ENCODE assay signal across 8 mouse cellular contexts in the genomic region with DNA sequence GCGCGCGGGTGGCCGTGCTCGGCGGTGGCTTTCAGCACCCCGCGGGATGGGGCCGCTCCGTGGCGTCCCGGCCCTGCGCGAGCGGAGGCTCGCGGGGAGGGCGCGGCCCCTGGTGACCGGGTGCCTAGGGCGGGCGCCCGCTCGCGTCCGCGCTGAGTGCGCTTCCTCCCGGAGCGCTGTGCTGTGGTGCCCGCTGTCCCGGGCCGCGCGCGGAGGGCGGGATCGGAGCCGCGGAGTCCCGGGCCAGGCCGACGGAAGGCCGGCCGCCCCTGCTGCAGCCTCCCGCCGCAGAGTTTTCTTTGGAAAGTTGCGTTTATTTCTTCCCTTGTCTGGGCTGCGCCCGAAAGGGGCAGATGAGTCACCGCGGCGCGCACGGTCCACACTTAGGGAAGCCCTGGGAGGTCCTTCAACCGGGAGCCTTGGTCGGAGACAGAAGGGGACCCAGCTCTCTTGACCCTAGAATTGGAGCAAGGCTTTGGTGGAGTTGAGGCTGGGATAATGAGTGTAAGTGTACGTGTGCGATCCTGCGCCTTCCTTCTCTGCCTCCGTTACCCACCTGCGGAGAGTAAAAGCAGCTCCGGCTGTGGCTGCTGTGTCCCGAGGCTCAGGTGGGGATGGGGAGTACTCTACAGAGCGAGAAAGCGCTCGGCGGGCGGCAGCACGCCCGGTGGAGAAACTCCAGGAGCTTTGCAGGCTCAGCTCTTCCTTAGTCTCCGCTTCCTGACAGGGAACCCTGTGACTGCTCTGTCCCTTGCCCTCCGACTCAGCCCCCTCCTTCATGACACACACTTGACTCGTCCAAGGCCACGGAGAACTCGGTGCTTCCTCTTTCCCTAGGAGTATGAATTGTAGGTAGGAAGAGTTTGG. TPM values are rescaled to one million over a fixed set of nuclear protein-coding genes. Genes with fewer than 3 reads are reported as not detected.
DNase-seq lines count a peak whose midpoint lies in the region; ATAC-seq and TF ChIP-seq lines count a peak whose summit lies in the region.

No protein-coding gene starts in this region.

- peak; percentile 49; the same call in 1 of the 2 replicates for ATAC-seq in embryonic facial prominence, embryonic 11.5 days (replicated peaks; ENCODE audit: insufficient number of reproducible peaks, low FRiP score, low TSS enrichment, low read depth)
- peak; percentile 78 for ATAC-seq in hindbrain, embryonic 12.5 days (ENCODE audit: low FRiP score)
- peak; percentile 50 for ATAC-seq in liver, embryonic 15.5 days (ENCODE audit: insufficient read depth)
- ATAC-seq in stomach, postnatal 0 days (ENCODE audit: low FRiP score, low TSS enrichment) = peak; percentile 74
- ATAC-seq in erythroid progenitor cell, adult 5-6 weeks (replicated peaks; ENCODE audit: low FRiP score, poor library complexity, severe bottlenecking) = no peak

- TF ChIP-seq CTCF in E14TG2a.4 (conservative IDR thresholded peaks at IDR 0.05; ENCODE audit: low read length) = no peak
- TF ChIP-seq CTCF in stomach, postnatal 0 days (IDR thresholded peaks at IDR 0.05; ENCODE audit: low read depth) = no peak

- H3K36me3 ChIP-seq in E14TG2a.4 (ENCODE audit: insufficient read depth, low read length) = no peaks in the 10 kb centered on the region
- H3K36me3 ChIP-seq in embryonic facial prominence, embryonic 11.5 days (replicated peaks; ENCODE audit: control insufficient read depth, insufficient read depth, low read depth, low read length) = no peaks in the 10 kb centered on the region
- no peaks in the 10 kb centered on the region for H3K36me3 ChIP-seq in hindbrain, embryonic 12.5 days
- H3K36me3 ChIP-seq in liver, embryonic 15.5 days (replicated peaks) = no peaks in the 10 kb centered on the region
- no peaks in the 10 kb centered on the region for H3K36me3 ChIP-seq in stomach, postnatal 0 days (ENCODE audit: control insufficient read depth, insufficient read depth, low read length)

- no peak overlapping the region for H3K27ac ChIP-seq in embryonic facial prominence, embryonic 11.5 days (replicated peaks; ENCODE audit: low read depth, low read length)
- no peak overlapping the region for H3K27ac ChIP-seq in hindbrain, embryonic 12.5 days
- no peak overlapping the region for H3K27ac ChIP-seq in liver, embryonic 15.5 days (replicated peaks)
- peak overlapping the region; percentile 65 for H3K27ac ChIP-seq in stomach, postnatal 0 days (replicated peaks)

- no peak for TF ChIP-seq EP300 in stomach, postnatal 0 days (optimal IDR thresholded peaks at IDR 0.05)

- peak; percentile 75 to 89 for DNase-seq in adrenal gland, adult (ENCODE audit: inconsistent age in 2 of 2, low spot score in 1 of 2)
- no peak for DNase-seq in adrenal gland, postnatal 4 days (ENCODE audit: low spot score in 2 of 2)
- peak; percentile 42 for DNase-seq in embryonic facial prominence, embryonic 11.5 days (ENCODE audit: low spot score)
- DNase-seq in stomach, postnatal 0 days (ENCODE audit: low spot score) = peak; percentile 59

- peaks cover 84% of the 10 kb centered on the region for H3K27me3 ChIP-seq in E14TG2a.4 (ENCODE audit: insufficient read depth, low read length)
- H3K27me3 ChIP-seq in embryonic facial prominence, embryonic 11.5 days (ENCODE audit: control insufficient read depth, insufficient read depth, low read length) = peaks cover 18% of the 10 kb centered on the region
- H3K27me3 ChIP-seq in hindbrain, embryonic 12.5 days = peaks cover 31% of the 10 kb centered on the region
- H3K27me3 ChIP-seq in liver, embryonic 15.5 days = peaks cover 68% of the 10 kb centered on the region
- no peaks in the 10 kb centered on the region; the same call in 1 of the 2 replicates for H3K27me3 ChIP-seq in stomach, postnatal 0 days (ENCODE audit: control insufficient read depth, insufficient read depth, low read length)

- no peaks in the 10 kb centered on the region for H3K9me3 ChIP-seq in E14TG2a.4 (ENCODE audit: low read length)
- no peaks in the 10 kb centered on the region for H3K9me3 ChIP-seq in embryonic facial prominence, embryonic 11.5 days (replicated peaks; ENCODE audit: control insufficient read depth, low read length)
- no peaks in the 10 kb centered on the region for H3K9me3 ChIP-seq in hindbrain, embryonic 12.5 days (replicated peaks)
- no peaks in the 10 kb centered on the region for H3K9me3 ChIP-seq in liver, embryonic 15.5 days (replicated peaks)
- H3K9me3 ChIP-seq in stomach, postnatal 0 days (ENCODE audit: control insufficient read depth, low read length) = no peaks in the 10 kb centered on the region

- H3K4me2 ChIP-seq in embryonic facial prominence, embryonic 11.5 days (ENCODE audit: low read depth, low read length) = peak overlapping the region; percentile 100
- peak overlapping the region; percentile 90 for H3K4me2 ChIP-seq in hindbrain, embryonic 12.5 days (replicated peaks)
- peak overlapping the region; percentile 77 for H3K4me2 ChIP-seq in liver, embryonic 15.5 days
- H3K4me2 ChIP-seq in stomach, postnatal 0 days (replicated peaks; ENCODE audit: low read depth) = peak overlapping the region; percentile 99

- H3K4me3 ChIP-seq in E14TG2a.4 (replicated peaks; ENCODE audit: low read length) = peak overlapping the region; percentile 89
- peak overlapping the region; percentile 80 for H3K4me3 ChIP-seq in embryonic facial prominence, embryonic 11.5 days (ENCODE audit: low read depth, low read length)
- H3K4me3 ChIP-seq in hindbrain, embryonic 12.5 days = peak overlapping the region; percentile 56
- peak overlapping the region; percentile 63 for H3K4me3 ChIP-seq in liver, embryonic 15.5 days (replicated peaks)
- peak overlapping the region; percentile 69 for H3K4me3 ChIP-seq in stomach, postnatal 0 days (ENCODE audit: low read depth, low read length)

- peaks cover 29% of the 10 kb centered on the region for H3K4me1 ChIP-seq in E14TG2a.4 (replicated peaks; ENCODE audit: low read depth, low read length)
- no peaks in the 10 kb centered on the region; the same call in 1 of the 2 replicates for H3K4me1 ChIP-seq in embryonic facial prominence, embryonic 11.5 days (ENCODE audit: control insufficient read depth, insufficient read depth, low read length)
- H3K4me1 ChIP-seq in hindbrain, embryonic 12.5 days = peaks cover 19% of the 10 kb centered on the region
- peaks cover 23% of the 10 kb centered on the region for H3K4me1 ChIP-seq in liver, embryonic 15.5 days (replicated peaks)
- no peaks in the 10 kb centered on the region for H3K4me1 ChIP-seq in stomach, postnatal 0 days (replicated peaks; ENCODE audit: control insufficient read depth, insufficient read depth)

- under 1% methylated on average over 66 of the region's 76 CpGs for WGBS in embryonic facial prominence, embryonic 11.5 days
- WGBS in hindbrain, embryonic 12.5 days = 1% methylated on average over 76 of the region's 76 CpGs
- WGBS in liver, embryonic 15.5 days (ENCODE audit: insufficient replicate concordance) = under 1% methylated on average over 73 of the region's 76 CpGs
- WGBS in stomach, postnatal 0 days = 1% methylated on average over 62 of the region's 76 CpGs

- H3K9ac ChIP-seq in embryonic facial prominence, embryonic 11.5 days (replicated peaks; ENCODE audit: low read length) = peak overlapping the region; percentile 72
- peak overlapping the region; percentile 69 for H3K9ac ChIP-seq in hindbrain, embryonic 12.5 days
- H3K9ac ChIP-seq in liver, embryonic 15.5 days = peak overlapping the region; percentile 30; the same call in 1 of the 2 replicates
- peak overlapping the region; percentile 69 for H3K9ac ChIP-seq in stomach, postnatal 0 days (ENCODE audit: low read length)

RNA-seq across cellular contexts. Expression of gene Slc45a3, which starts 0.6 kb away (rescaled TPM):
- 10 to 100 TPM; 11.6 to 15.1 TPM for total RNA-seq in adrenal gland, postnatal 4 days (2021)
- polyA plus RNA-seq in embryonic facial prominence, embryonic 11.5 days (2014; fragmentation: Nextera tagmentation; extraction: Ambion mirVana) = 3.8 and 4.6 TPM in 2 replicates
- polyA plus RNA-seq in hindbrain, embryonic 12.5 days (2016; fragmentation: Nextera tagmentation; extraction: Ambion mirVana) = 5.6 and 6.4 TPM in 2 replicates
- polyA plus RNA-seq in liver, embryonic 15.5 days (2015; fragmentation: Nextera tagmentation; extraction: Ambion mirVana) = 2.6 and 3.1 TPM in 2 replicates
- polyA plus RNA-seq in stomach, postnatal 0 days (2015; fragmentation: Nextera tagmentation; extraction: Ambion mirVana) = 18.4 and 23.3 TPM in 2 replicates
- total RNA-seq in erythroid progenitor cell, adult 5-6 weeks (2015; ENCODE audit: low replicate concordance) = 1.1 TPM in 1 of 2 replicates, not detected in the other
- 0.64 TPM in 1 of 2 replicates, not detected in the other for total RNA-seq in erythroid progenitor cell, adult 5-6 weeks (2017; ENCODE audit: low replicate concordance)

RNA-seq across cellular contexts. Expression of gene Elk4, which starts 44.1 kb away (rescaled TPM):
- 100 to 1,000 TPM; 130 to 135 TPM for total RNA-seq in adrenal gland, postnatal 4 days (2021)
- polyA plus RNA-seq in embryonic facial prominence, embryonic 11.5 days (2014; fragmentation: Nextera tagmentation; extraction: Ambion mirVana) = 18.0 and 19.8 TPM in 2 replicates
- 18.5 and 21.7 TPM in 2 replicates for polyA plus RNA-seq in hindbrain, embryonic 12.5 days (2016; fragmentation: Nextera tagmentation; extraction: Ambion mirVana)
- 7.9 and 10.1 TPM in 2 replicates for polyA plus RNA-seq in liver, embryonic 15.5 days (2015; fragmentation: Nextera tagmentation; extraction: Ambion mirVana)
- 13.8 and 14.3 TPM in 2 replicates for polyA plus RNA-seq in stomach, postnatal 0 days (2015; fragmentation: Nextera tagmentation; extraction: Ambion mirVana)
- 143 and 156 TPM in 2 replicates for total RNA-seq in erythroid progenitor cell, adult 5-6 weeks (2015; ENCODE audit: low replicate concordance)
- total RNA-seq in erythroid progenitor cell, adult 5-6 weeks (2017; ENCODE audit: low replicate concordance) = 66.2 and 68.6 TPM in 2 replicates

RNA-seq across cellular contexts. Expression of gene Nucks1, which starts 53.0 kb away (rescaled TPM):
- total RNA-seq in adrenal gland, postnatal 4 days (2021) = 100 to 1,000 TPM; 191 to 192 TPM
- polyA plus RNA-seq in embryonic facial prominence, embryonic 11.5 days (2014; fragmentation: Nextera tagmentation; extraction: Ambion mirVana) = 62.6 and 67.1 TPM in 2 replicates
- 97.4 and 103 TPM in 2 replicates for polyA plus RNA-seq in hindbrain, embryonic 12.5 days (2016; fragmentation: Nextera tagmentation; extraction: Ambion mirVana)
- 25.7 and 27.2 TPM in 2 replicates for polyA plus RNA-seq in liver, embryonic 15.5 days (2015; fragmentation: Nextera tagmentation; extraction: Ambion mirVana)
- 24.2 and 30.4 TPM in 2 replicates for polyA plus RNA-seq in stomach, postnatal 0 days (2015; fragmentation: Nextera tagmentation; extraction: Ambion mirVana)
- total RNA-seq in erythroid progenitor cell, adult 5-6 weeks (2015; ENCODE audit: low replicate concordance) = 153 and 169 TPM in 2 replicates
- total RNA-seq in erythroid progenitor cell, adult 5-6 weeks (2017; ENCODE audit: low replicate concordance) = 248 and 299 TPM in 2 replicates

Comparison
In these comparisons a context has a peak if more than half of its experiments do, and no peak if none do; other contexts are left out.
1. DNase-seq: peak in adrenal gland, adult (2 of 2), embryonic facial prominence, embryonic 11.5 days (single experiment) and stomach, postnatal 0 days (single experiment); none in adrenal gland, postnatal 4 days (0 of 2).
2. Peak in every context shown above with its lines, with median percentiles within 50 percentile points of each other: H3K4me3 ChIP-seq, H3K4me2 ChIP-seq and H3K9ac ChIP-seq.